Mouse (Mus musculus): ENCODE measurements around the gene Aim2. TPM values are rescaled to one million over a fixed set of nuclear protein-coding genes. Genes with fewer than 3 reads are reported as not detected.

Aim2 gene
- total RNA-seq, 2 experiments from 2014 or later = 2.5 to 4.1 TPM

DNA sequence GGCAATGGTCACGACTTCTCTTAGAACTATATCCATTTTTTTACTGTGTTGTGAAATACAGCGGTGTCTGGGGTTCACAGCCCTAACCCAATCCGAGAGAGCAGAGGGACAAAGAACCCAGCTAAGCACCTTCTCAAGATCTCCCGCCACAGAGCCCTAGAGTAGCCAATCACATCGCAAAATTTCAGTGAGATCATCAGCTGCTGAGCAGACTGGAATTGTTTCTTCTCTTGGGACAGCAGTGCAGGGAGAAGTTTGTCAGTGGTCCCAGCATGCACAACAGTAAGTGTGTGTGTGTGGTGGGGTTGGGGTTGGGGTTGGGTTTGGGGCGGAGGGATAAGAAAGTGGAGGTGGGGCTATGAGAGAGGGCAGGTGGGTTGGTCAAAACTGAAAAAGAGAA, 733 bp upstream of the Aim2 start:
- no peak overlapping the region for H3K4me3 ChIP-seq
- TF ChIP-seq CTCF (IDR thresholded peaks at IDR 0.05) = no peak
- intact Hi-C loops (cut with DNase I) = no loop called here
- no peak for DNase-seq (ENCODE audit: extremely low spot score in 1 of 2, low spot score in 2 of 2)
- no peak overlapping the region for H3K27ac ChIP-seq

DNA sequence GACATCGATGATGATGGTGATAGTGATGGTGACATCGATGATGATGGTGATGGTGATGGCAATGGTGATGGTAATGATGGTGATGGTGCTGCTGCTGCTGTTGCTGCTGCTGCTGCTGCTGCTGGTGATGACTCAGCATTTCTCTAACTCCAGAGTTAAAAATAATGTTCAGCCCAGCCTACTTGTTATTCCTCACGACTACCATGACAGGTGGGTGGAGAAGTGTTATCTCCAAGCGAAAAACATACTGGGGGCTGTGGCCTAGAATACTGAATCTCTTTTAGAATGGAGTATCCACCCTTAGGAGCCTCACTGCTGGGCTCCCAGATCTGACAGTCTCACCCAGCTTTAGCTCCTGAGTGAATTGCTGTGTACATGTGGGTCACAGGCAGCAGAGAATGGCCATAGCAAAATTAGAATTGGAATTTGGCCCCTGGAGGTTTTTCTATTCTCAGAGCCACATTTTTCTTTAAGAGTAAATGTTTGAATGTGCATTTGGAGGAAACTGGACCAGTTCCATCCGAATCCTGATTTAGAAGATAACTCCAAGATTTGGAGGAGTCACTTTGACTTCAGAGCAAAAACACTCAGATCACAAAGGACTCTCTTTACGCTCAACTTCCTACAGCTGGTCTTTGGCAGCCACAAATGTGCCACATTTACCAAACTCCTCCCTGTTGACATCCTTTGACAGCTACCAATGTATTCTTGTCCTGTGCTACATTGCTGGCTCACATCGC, 4.6 kb downstream of the Aim2 start:
- intact Hi-C loops (cut with DNase I) = loop anchor here (2.0 kb wide), 1 partner anchor 14 kb away; no protein-coding TSS in a partner anchor
- DNase-seq (ENCODE audit: extremely low spot score in 1 of 2, low spot score in 2 of 2) = peak in 1 of 2 experiments; percentile 29

DNA sequence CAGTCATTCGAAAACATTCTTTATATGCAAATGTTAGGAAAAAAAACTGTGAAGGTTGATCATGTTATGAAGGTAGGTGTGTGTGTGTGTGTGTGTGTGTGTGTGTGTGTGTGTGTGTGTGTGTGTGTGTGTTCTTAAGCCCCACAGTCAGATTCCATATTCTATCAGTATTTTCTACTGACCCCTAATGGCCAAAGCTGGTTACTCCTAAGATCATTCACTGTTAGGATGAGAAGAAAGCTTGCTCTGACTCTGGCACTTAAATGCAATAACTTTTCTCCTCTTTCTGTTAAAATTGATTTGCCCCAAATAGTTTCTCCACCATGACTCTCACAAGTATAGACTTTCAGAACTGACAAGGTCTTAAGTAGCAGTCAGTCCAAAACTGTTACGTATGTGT, 6.0 kb downstream of the Aim2 start:
- peak; percentile 21; the same call in 1 of the 2 replicates for TF ChIP-seq CTCF (IDR thresholded peaks at IDR 0.05)
- DNase-seq (ENCODE audit: extremely low spot score in 1 of 2, low spot score in 2 of 2) = no peak
- H3K4me3 ChIP-seq = no peak overlapping the region
- no peak overlapping the region for H3K27ac ChIP-seq
- intact Hi-C loops (cut with DNase I) = loop anchor here (1.0 kb wide), 2 partner anchors 11 to 19 kb away; partner anchors contain the start of gene Cadm3

More for the DNA sequence above, 4.6 kb downstream of the Aim2 start:
- Histone ChIP-seq H3K4me3 (no peak overlapping the region), H3K27ac (peak overlapping the region; percentile 37)
- no peak for TF ChIP-seq CTCF (IDR thresholded peaks at IDR 0.05)

DNA sequence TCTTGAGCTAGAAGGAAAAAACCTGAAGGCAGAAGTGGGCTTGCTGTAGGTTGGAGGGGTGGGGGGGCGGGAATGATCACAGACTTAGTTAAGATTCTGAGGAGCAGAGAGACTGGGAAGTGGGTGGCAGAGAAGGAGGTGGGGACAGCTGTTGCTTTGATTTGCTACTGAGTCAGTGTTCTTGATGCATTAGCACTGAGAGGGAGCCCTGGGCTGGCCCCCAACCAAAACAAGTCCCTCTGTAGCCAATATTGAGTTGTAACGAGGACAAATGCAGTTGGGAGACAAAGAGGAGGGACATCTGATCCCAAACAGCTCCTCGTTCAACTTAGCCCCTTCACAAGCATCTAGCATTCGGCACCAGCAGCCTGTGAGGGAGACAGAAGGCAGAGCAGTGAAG, 7.1 kb downstream of the Aim2 start:
- H3K27ac ChIP-seq = 0 out of 2 replicates have a peak overlapping the region, but pooled peaks have one; percentile 40
- peak in 1 of 2 experiments; percentile 54 for DNase-seq (ENCODE audit: extremely low spot score in 1 of 2, low spot score in 2 of 2)
- intact Hi-C loops (cut with DNase I) = loop anchor here (1.0 kb wide), 2 partner anchors 10 to 20 kb away; partner anchors contain the start of gene Cadm3
- no peak overlapping the region for H3K4me3 ChIP-seq
- TF ChIP-seq CTCF (IDR thresholded peaks at IDR 0.05) = no peak

DNA sequence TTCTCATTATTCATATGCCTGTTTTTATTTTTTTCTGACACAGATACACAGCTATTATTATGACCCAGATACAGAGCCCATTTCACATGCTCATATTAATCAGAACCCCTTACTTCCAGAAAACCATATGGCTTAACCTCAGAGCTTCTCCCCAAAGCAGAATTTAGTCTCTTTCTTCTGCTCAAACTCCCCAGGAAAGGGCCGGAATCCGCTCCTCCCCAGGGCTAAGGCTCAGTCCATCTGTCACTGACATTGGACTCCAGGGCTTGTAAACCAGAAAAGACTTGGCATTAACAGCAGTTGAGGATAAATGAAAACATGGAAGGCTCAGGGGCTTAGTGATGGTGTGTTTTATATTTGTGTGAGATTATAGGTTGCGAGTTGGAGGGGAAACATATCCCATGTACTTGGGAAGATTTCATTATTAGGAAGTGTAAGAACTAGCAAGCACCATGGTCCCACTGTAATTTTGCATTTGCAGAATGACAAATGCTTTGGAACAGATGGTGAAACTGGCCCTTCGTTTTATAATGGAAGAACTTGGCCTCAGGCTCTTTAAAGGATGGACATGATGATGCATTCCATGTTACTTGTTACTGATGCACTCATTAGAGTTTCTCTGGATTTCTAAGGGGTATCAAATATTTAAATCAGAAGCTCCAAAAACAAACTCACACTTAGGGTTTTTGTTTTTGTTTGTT, 9.1 kb downstream of the Aim2 start:
- no peak for DNase-seq (ENCODE audit: extremely low spot score in 1 of 2, low spot score in 2 of 2)
- no peak overlapping the region for H3K27ac ChIP-seq
- intact Hi-C loops (cut with DNase I) = loop anchor here (10.0 kb wide), 1 partner anchor 605 kb away; no protein-coding TSS in a partner anchor
- no peak overlapping the region for H3K4me3 ChIP-seq
- TF ChIP-seq CTCF (IDR thresholded peaks at IDR 0.05) = no peak

DNA sequence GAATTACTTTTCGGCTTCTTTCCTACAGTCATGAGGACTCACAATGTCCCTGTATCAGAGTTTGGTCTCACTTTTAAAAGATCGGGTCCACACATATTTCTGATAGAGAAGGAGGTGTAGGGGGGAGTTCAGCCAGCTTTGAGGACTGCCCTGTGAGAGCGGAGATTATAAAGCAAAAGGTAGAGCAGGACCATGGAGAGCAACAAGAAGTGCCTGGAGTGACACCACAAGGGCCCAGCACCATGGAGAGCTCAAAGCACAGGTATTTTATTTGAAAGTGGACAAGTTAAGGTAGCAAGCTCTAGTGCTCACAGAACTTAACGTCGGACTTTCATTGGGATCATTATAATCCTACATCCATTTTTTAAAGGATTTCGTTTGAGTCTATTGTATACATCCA, 11.0 kb downstream of the Aim2 start:
- intact Hi-C loops (cut with DNase I) = loop anchor here (10.0 kb wide), 1 partner anchor 607 kb away; no protein-coding TSS in a partner anchor
- Histone ChIP-seq H3K27ac (no peak overlapping the region), H3K4me3 (no peak overlapping the region)
- DNase-seq (ENCODE audit: extremely low spot score in 1 of 2, low spot score in 2 of 2) = no peak
- TF ChIP-seq CTCF (IDR thresholded peaks at IDR 0.05) = no peak

DNA sequence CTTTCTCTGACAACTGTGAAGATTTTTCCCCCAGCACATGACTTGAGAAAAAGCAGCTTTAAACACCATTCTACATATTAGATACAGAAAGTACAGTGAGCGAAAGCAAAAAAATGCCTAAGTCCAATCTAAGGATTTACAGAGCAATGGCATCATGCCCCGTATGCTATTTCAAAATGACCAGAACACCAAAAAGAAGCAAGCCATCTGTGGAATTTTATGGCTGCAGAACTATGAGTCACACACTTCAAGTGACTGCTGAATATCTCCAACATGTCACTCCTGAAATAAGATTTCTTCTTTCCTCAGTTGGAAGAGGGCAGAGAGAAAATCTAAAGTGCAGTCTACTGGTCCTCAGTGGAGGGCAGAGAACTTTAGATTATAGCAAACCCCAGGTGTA, 12.8 kb downstream of the Aim2 start:
- H3K27ac ChIP-seq = no peak overlapping the region
- H3K4me3 ChIP-seq = peak overlapping the region; percentile 3; the same call in 1 of the 2 replicates
- DNase-seq (ENCODE audit: extremely low spot score in 1 of 2, low spot score in 2 of 2) = no peak
- no peak for TF ChIP-seq CTCF (IDR thresholded peaks at IDR 0.05)
- intact Hi-C loops (cut with DNase I) = loop anchor here (10.0 kb wide), 1 partner anchor 609 kb away; no protein-coding TSS in a partner anchor

DNA sequence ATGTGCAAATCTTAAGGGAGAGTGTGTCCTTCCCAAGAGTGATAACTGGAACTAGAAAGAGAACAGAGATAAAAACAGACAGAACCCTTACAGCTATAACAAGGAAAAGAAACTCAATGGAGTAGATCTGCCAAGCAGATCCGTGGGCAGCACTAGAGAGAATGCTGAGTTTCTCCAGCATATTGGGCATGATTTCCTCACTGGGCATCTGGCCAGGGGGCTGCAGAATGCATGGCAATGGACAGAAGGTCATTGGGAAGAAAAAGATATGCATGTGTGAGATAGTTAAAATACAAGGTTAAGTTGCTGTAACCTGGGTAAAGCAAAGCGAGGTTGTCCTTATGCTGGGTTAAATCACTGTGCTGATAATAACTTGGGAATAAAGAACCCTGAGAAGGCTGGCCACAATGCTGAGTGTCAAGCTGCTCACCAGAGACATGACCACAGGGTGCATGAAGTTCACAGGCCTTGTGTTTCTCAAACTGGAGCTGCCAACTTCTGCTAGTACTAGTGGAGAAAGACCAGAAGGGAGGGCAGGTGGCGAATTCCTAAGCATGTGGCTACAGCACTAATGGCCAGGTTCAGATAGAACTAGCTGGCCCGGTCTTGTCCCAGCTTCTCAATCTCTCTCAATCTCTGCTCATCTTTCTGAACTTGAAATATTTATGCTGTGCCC, 13.6 kb downstream of the Aim2 start:
- Histone ChIP-seq H3K4me3 (peak overlapping the region; percentile 3; the same call in 1 of the 2 replicates), H3K27ac (no peak overlapping the region)
- intact Hi-C loops (cut with DNase I) = loop anchor here (10.0 kb wide), 1 partner anchor 609 kb away; no protein-coding TSS in a partner anchor
- no peak for TF ChIP-seq CTCF (IDR thresholded peaks at IDR 0.05)
- DNase-seq (ENCODE audit: extremely low spot score in 1 of 2, low spot score in 2 of 2) = no peak

DNA sequence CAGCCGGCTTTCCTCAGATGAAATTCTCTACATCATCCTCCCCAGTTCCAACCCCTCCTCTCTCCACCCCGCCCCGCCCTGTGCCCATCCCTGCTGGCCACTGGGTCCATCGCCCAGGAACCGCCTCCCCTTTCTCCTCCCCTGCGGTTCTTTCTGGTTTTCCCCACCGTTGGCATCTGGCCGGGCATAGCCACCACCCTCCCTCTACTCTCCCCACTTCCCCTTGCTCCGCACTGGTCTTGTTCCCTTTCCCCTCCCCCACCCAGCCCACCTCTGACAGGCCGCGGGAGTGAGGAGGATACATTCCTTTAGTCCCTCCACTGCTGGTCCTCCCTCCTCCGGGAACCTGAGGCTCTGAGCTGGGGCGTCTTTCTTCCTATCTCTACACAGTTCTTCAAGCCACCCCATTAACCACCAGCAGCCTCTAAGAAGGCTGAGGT, 15.3 kb downstream of the Aim2 start:
- H3K27ac ChIP-seq = peak overlapping the region; percentile 93
- intact Hi-C loops (cut with DNase I) = loop anchor here (10.0 kb wide), 1 partner anchor 611 kb away; no protein-coding TSS in a partner anchor
- no peak for TF ChIP-seq CTCF (IDR thresholded peaks at IDR 0.05)
- peak overlapping the region; percentile 59 for H3K4me3 ChIP-seq
- DNase-seq (ENCODE audit: extremely low spot score in 1 of 2, low spot score in 2 of 2) = peak; percentile 21 to 40

DNA sequence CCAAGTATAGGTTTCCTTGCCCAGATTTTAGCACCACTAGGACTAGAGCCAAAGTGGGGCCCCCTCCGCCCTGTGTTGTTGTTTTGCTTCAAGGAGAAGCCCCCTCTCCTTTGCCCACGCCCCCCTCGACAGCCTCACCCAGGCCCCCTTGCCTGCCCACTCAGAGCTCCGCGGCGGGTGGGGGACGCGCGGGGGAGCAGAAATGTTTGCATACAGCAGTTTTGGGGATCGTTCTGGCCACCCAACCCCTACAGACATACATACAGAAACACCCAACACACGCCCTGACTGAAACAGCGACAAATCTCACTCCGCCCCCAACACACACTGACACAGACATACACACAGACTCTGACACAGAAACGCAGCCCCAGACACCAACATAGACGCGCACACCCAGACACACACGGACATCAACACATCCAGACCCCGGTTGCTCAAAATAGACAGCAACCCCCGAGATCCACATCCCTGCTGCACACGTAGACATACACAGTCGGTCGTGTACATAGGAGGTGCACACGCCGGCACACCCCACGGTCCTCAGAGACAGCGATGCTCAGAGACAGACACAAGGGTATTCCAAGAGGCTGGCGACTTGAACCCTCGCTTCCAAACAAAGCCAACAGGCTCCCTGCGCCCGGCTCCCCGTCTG, 16.1 kb downstream of the Aim2 start:
- intact Hi-C loops (cut with DNase I) = loop anchor here (1.0 to 10.0 kb wide), 4 partner anchors 10 to 612 kb away; no protein-coding TSS in a partner anchor
- peak overlapping the region; percentile 59 for H3K4me3 ChIP-seq
- H3K27ac ChIP-seq = peak overlapping the region; percentile 93
- DNase-seq (ENCODE audit: extremely low spot score in 1 of 2, low spot score in 2 of 2) = peak; percentile 50 to 58
- TF ChIP-seq CTCF (IDR thresholded peaks at IDR 0.05) = no peak

Data from left cerebral cortex, adult 2 months (tissue).